Mouse (Mus musculus) retina, adult 2 months (tissue): Measurements from ENCODE around the gene Sec14l2.

Experiments
- DNase-seq: peaks from one replicate; pipeline ENCODE4 v3.0.0-alpha.2; 2012; ENCODE audit warnings: low read depth, low spot score

Sec14l2 gene

DNA sequence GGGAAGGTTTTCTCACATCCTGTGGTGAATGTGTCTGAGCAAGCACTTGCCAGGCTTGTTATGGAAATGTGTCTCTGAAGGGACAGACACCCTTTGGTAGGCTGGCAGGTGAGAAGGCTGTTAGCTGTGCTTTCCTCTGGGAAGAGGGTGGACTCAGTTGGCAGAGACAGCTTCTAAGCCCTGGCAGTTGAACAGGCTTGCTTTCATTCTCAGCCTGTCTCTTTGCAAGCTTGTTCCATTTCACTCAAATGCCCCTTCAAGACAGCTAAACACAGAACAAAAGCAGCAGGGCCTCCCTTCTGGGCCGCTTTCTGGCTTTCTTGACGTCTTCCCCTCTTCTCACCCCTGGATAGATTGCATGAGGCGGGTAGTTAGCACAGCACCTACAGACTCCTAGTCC is 23.8 kb downstream of the Sec14l2 start:
- no peak for DNase-seq

DNA sequence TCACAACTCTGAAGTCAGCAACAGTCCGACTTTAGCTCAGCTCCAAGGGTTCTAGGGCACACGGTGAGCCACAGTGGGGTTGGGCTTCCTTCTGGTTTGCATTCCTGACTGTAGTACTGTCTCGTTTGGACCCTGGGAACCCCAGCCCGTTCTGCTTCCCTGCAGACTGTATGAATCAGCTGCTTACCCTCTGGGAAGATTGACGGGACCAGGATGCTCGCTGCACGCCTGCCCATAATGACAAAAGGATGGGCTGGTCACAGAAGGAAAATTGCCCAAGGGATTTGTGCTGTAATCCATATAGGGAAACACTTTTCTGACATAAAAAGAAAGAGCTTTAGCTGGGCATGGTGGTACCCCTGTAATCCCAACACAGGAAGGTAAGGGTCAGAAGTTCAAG is 24.4 kb downstream of the Sec14l2 start:
- no peak for DNase-seq

DNA sequence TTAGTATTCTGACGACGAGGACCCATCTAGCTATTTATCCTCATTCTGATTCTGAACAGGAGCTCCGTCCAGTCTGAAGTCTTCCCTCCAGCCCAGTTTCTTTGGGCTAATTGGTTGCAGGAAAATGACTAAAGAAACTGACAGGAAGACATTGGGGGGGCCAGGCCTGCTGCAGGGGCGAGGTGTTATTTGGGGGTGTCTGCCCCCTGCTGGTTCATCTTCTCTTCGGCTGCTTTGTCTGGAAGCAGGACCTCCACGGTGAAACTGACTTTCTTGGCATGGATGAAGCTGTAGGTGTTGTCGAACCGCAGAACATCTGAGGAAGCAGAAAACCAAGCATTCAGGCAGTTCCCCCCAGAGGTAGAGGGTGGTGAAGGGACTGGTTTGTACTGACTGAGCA is 25.1 kb downstream of the Sec14l2 start:
- DNase-seq: no peak

DNA sequence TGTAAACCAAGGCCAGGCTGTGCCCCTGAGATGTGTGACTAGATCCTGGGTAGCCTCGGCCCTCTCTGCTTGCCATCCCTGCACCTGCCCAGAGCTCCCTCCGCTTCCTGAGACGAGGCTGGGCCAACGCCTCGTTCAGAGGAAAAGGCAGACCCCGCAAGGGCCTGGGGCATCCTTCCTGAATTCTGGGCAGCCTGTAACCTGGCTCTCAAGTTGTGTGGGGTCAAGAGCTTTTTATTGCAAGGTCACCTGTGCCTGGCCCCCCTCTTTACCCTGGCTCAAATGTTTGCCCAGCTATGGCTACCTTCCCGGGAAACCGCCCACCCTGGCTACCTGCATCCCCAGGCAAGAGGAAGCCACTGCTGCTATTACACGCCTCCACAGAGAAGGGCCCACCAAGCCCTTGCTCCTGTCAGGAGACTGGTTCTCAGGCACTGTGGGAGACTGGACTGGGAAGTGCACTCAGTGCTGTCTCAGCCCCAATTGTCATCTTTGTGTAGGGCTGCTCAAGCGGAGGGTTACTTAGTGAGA is 26.1 kb downstream of the Sec14l2 start:
- no peak for DNase-seq

DNA sequence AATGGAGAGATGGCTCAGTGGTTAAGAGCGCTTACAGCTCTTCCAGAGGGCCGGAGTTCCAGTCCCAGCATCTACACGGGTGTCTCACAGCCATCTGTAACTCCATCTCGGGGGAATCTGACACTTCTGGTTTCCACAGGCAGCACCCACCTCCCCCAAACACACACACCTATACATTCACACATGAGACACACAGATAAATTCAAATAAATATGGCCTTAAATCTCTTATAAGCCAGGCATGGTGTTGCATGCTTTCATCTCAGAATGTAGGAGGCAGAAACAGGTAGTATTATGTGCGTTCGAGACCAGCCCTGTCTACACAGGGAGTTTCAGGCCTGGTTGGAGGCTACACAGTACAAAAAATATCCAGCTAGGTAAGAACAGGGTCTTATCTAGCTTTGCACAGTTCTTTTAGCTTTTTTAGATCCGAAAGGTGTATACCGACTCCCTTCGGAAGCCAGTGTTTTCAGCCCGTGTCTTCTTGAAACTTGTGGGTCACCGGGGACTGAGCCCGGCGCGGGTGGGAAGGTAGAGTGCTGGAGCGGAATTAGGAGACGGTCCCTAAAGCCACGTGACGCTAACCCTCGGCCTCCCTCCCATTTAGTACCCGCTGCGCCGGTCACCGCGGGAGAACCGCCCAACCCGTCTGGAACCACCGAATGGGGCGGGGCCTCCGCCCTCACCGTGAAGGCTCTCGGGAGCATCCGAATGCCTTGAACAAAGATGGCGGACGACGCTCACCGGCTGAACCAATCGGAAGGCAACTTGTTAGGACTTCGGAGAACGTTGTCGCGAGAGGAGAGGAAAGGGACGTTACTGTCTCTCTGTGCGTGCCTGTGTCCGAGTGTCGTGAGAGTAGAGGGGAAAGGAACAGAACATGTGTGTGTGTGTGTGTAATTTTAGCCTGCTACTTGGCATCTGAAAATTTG is 26.9 kb downstream of the Sec14l2 start:
- peak; percentile 98 for DNase-seq

DNA sequence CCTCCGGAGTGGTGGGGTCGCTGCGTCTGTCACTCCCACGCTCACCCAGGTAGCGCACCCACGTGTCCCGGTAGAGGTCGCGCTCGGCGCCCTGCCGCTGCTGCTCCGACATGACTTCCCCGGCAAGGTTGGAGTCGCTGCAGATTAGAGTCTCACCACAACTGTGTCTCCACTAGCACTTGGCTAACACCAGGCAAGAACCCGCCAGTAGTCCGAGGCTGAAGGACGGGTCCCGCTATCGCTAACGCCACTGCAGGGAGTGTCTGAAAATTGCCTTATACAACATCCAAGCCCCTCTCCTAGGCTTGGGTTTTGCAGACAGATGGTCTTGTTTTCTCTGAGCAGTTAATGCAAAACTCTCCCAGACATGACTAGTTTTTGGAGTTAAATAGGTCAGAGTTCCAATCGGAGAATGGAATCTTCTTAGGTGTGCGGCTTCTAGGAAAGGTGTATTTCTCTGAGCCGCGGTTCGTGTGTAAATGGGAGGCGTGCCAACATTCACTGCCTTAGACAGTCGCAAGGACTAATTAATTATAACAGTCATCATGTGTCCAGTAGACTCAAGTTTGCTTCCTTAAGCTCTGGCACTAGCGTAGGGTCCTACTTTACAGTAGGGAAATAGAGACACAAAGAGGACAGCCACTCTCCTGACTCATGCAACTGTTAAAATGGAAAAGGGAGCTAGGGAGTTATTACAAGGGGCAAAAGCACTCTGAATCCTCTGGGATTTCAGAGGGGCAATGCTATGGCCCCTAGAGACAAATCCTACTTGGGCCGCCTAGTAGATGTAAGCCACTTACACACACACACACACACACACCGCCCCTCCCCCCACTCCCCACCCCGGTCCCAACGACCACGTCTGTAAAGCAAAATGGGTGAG is 27.8 kb downstream of the Sec14l2 start, which contains the start of gene Mtfp1:
Mtfp1 (minus strand) TSS at position 275 of the 883 bp plus-strand sequence.
- no peak for DNase-seq

DNA sequence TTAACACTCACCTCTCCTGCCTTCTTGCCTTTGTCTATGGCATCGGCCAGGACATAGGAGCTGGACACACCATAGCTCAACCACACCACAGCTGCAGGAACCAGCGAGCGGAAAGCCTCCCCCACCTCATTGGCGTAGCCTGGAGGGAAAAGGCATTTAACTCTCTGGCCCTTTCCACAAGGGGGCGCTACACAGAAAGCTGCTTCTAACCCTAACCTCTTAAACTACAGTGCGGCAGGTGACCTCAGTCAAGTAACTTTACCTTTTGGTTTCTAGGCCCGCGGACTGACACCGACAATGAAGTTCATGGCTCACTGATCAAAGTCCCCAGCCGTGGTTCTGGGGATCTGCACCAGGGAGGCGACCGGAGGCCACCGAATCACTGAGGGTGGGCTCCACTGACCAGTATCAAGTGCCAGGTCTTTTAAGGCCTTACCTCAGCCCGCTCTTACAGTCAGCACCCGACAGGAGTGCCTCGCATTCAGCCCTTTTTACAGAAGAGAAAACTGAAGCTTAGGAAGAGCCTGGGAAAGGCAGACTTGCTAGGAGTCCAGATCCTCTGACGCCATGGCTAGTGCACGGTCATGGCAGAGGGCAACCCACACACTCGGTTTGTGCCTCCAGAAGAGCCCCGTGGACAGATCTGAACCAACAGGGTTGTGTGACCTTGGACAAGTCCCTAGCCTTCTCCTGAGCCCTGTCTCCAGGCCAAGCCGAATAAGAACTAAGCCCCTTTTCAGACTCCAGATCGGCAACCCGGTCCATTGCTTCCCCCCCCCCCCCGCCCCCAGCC is 28.6 kb downstream of the Sec14l2 start:
- DNase-seq: peak; percentile 74

DNA sequence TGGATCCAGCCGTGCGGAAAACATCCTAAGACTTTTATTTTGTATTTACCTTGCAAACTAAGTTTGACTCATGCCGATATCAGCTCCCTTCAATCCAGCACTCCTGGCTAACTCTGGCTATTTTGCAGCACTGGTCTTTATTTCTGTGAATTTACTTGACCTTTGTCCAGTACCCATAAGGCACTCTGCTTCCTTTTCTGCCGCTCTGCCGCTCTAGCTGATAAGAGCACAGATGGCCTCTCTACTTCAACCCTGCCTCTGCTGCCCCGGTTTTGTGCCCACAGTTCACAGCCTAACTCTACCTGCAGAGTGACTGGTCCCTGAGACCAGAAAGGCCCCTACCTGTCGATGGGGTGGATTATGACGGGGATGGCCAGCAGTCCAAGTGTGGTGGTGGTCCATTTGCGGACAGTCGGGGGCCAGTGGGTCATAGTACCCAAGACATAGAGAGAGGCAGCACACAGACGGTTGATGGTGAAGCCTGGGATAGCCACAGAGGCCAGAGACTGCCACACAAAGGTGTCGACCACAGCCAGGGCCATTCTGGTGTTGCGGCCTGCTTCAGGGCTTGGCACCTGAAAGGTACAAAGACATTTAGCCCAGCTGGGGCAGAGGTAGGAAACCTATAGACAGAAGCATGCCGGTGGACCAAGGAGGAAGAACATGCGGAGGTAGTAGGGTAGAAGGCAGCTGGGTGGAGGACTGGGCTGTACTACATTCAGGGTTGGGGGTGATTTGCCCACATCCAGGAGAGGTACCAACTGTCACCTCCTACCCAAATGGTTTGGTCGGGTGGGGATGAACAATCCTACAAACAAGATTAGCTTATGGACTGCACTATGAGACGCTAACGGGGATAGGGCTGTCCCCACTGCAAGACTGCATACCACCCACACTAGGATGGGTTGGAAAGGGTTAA is 29.5 kb downstream of the Sec14l2 start:
- no peak for DNase-seq

DNA sequence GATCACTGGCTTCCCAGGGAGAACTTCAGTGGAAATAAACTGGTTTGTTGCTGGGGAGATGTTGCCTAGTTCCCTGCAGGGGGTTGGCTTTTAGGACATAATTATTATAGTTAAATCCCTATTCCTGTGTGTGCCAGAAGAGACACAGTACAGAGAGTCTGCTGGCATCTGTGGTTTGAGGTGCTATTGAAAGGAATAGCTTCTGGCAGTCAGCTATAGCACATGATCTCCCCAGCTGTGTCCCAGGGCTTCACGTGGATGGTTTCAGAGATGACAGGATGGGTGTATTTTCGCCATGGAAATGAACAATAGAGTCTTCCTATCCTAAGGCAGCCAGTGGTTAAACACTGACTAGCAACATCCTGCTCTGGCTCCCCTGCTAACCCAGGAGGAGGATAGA is 35.9 kb downstream of the Sec14l2 start:
- no peak for DNase-seq

DNA sequence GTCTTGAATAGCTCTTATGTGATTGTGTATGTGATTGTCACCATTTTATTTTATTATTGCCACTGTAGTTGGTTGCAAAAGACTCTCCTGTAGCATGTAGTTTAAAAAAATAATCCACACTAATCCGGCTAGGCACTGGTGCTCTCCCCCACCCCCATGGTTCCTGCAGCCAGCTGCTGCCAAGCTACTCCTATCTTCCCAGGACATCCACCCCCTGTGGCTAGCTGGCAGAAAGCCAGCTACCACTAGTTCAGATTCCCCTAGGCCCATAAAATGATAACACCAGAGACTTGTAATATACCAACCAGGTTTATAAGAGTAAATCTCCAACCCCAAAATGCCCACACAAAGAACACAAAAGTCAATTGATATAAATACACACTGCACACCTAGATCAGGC is 37.0 kb downstream of the Sec14l2 start:
- no peak for DNase-seq

DNA sequence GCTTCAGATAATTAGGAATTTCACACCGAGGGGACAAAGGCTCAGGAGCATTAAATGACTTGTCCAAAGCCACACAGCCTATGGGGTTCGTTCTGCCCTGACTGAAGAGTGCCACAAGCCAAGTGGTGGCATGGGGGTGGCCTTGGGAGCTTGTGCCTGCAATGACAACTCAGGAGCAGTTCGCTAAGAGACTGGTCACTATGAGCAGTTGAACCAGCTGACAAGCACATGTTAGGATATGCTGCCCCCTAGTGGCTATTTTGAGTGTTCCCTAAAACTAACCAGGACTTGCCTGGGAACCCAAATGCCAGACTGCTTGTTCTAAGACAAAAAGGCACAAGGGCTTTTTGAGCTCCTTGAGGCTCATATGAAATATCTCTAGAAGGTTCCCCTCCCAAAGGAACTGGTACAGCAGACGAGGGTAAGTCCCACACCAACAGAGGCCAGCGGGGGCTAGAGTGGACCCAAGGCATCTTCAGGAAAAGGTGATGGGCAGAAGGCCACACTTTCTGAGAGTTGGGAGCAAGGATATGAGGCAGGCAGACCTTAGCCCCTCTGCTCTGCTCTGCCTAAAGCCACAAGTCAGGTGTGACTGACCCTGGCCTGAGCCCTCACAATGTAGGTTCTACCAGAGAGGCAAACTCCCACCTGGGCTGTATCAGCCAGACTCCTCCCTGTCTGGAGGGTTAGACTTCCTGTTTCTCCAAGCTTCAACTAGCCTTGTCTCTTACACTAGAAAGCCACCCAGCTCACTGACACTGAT is 39.7 kb downstream of the Sec14l2 start:
- peak; percentile 69 for DNase-seq

DNA sequence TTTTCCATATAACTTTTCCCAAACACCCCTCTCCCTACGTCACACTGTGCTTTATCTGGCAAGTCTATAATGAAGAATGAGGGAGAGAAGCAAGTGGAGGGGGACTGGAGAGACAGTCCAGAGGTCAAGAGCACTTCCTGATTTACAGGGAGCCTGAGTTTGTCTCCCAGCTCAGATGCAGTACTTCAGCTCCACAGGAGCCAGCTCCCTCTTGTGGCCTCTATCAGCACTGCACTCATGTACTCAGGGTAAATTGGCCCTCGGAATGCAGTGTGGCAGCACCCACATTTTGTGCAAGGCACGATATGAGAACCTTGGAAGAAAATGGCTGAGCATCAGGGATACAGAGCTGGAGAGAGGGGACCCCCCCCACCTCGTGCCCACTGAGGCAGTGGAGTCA is 43.0 kb downstream of the Sec14l2 start:
- peak; percentile 60 for DNase-seq

DNA sequence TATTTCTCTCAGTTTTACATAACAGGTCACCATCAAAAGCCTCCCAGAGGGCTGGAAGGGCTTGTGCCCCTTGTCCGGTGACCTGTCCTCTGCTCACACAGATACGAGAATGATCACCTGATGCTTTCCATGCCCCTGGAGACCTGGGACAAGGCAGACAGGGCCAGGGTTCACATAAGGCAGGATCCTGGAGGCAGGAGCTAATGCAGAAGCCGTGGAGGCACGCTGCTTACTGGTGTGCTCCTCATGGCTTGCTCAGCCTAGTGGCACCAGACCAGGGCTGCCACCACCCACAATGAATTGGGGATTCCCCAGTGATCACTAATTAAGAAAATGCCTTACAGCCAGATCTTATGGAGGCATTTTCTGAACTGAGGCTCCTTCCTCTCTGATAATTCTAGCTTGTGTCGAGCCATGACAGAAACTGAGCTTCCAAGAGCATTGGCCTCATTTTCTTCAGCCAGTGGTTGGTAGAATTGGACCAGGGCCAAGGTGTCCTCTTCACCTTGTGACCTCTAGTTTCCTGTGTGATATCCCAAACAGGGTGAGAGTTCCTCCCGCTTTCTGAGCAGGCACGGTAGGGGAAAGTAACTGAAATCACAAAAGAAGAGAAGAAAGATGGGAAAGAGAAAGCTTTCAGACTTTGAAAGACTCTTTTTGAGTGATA is 44.8 kb downstream of the Sec14l2 start:
- DNase-seq: no peak

DNA sequence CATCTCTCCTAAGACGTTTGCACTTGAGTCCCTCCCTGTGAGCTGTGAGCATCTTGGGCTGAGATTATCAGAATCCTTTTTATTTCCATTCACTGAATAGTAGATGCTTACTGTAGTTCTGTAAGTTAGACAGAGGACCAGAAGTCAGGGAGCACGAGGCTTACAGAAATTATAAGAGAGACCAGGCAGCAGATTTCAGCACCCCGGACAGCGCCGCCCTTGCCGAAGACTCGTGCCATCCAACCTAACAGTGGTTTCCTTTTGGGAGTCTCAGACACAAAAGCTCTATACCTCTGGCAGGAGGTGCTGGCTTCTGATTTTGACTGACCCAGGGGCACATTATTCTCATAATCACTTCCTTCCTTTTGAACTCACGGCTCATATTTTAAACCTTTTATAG is 46.6 kb downstream of the Sec14l2 start:
- DNase-seq: no peak

DNA sequence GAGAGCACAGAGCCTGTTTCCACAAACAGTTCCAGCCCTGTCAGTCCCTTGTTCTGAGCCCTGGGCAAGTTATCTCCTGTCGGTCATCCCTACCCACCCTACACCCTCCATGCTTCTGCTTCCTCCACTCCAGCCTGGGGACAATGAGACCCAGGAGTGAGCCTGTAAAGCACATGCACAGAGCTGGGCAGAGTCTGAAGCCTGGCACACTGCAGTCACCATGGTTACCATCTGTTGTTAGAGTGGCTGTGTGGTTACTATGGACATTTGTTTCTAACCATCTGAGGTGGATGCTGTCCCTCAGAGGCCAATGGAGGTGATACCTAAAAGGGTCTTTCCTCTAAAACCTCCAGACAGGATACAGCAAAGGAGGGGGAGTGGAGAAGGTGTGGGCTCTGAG is 53.6 kb downstream of the Sec14l2 start:
- no peak for DNase-seq

DNA sequence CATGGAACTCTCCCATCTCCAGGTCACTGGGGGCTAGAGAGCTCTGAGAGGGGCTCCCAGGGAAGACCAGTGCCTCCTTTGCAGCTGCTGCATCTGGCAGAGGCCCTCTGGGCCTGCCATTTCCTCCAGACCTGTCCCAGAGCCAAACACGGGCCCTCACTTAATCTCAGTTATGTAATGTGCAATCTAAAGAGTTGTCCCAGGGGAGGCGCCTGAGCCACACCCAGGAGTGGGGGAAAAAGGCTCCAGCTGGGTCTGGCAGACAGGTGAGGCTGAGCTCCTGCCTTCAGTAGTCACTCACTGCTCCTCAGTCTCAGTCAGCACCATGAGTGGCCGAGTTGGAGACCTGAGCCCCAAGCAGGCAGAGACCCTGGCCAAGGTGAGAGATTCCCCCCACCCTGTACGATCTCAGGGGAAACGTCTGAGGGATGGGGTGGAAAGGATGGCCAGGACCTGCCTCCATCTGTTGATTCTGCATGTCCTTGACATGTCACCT is 58.5 kb downstream of the Sec14l2 start, which contains the start of gene Sec14l3:
Sec14l3 (plus strand) TSS at position 215 of the 496 bp plus-strand sequence.
- no peak for DNase-seq

DNA sequence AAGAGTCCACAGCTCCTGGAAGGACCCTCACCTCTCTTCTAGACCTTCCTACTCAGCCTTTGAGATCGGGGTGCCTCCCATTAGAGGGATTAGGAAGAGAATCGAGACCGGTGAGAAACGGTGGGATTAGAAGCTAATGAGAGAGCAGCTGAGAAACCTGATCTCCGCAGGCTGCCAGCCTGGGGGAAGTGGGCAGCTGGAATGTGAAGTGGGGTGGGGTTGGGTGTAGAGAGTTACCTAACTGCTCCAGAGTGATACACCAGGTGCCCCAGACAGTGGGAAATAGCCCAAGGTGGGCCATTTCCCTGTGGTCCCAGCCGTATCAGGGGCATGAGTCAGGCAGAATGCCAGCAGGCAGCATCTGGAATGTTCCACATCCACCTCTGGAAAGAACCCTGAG is 60.2 kb downstream of the Sec14l2 start:
- DNase-seq: no peak

DNA sequence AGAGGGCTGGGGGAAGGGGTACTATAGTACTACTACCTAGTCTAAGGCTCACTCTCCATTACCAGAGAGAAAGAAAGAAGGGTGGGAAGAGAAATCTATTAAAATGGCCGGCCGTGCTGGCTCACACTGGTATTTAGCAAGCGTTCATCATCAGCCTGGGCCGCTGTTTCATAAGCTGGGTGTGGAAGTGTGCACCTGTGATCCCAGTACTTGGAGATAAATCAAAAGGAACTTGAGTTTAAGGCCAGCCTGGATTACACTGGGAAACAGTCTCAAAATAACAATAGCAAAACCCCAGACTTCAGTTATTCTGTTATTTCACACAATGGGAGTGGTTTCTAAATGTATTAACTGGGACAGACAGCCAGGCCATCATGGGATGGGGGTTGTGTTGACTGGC is 60.7 kb downstream of the Sec14l2 start:
- no peak for DNase-seq
